Mouse (Mus musculus) embryonic facial prominence, embryonic 15.5 days (tissue): Measurements from ENCODE around the gene Corin. TPM values are rescaled to one million over a fixed set of nuclear protein-coding genes. Genes with fewer than 3 reads are reported as not detected.
A peak's percentile ranks its signal among the peaks of the same experiment; 100 is the strongest.

Experiments
- ATAC-seq: fragments of 200-750 bp; cut with Nextera tagmentation; 2 replicates; pipeline ENCODE4 v1.8.0; 2017; ENCODE audit warnings: low read depth, moderate TSS enrichment; ENCODE audit not compliant: insufficient number of reproducible peaks, low FRiP score, low TSS enrichment
- H3K27ac ChIP-seq: fragments of 300-500 bp; sonication (generic); replicated peaks from 2 replicates; pipeline ENCODE4 v1.5.1; 2015; ENCODE audit warnings: mild to moderate bottlenecking, inconsistent platforms
- H3K27me3 ChIP-seq: fragments of 300-500 bp; sonication (generic); 2 replicates; pipeline ENCODE4 v1.6.1; 2015; ENCODE audit warnings: inconsistent platforms
- H3K36me3 ChIP-seq: fragments of 300-500 bp; sonication (generic); 2 replicates; pipeline ENCODE4 v1.6.1; 2015; ENCODE audit warnings: mild to moderate bottlenecking, inconsistent platforms
- H3K4me1 ChIP-seq: fragments of 300-500 bp; sonication (generic); 2 replicates; pipeline ENCODE4 v1.6.1; 2015; ENCODE audit warnings: inconsistent platforms
- H3K4me2 ChIP-seq: fragments of 300-500 bp; sonication (generic); replicated peaks from 2 replicates; pipeline ENCODE4 v1.6.1; 2015; ENCODE audit warnings: mild to moderate bottlenecking, inconsistent platforms
- H3K4me3 ChIP-seq: fragments of 300-500 bp; sonication (generic); replicated peaks from 2 replicates; pipeline ENCODE4 v1.5.1; 2015; ENCODE audit warnings: mild to moderate bottlenecking, inconsistent platforms
- H3K9ac ChIP-seq: fragments of 300-500 bp; sonication (generic); 2 replicates; pipeline ENCODE4 v1.6.1; 2015; ENCODE audit warnings: inconsistent platforms
- H3K9me3 ChIP-seq: fragments of 300-500 bp; sonication (generic); replicated peaks from 2 replicates; pipeline ENCODE4 v1.6.1; 2016; ENCODE audit warnings: inconsistent platforms
- WGBS: fragments of 180-500 bp; shearing (Covaris S2); methylation state at CpG from one replicate; pipeline ENCODE4 v1.1.7; 2015; 5-methylcytosine and 5-hydroxymethylcytosine counted together
- polyA plus RNA-seq: library from polyadenylated mRNA; unstranded; fragments of >200 nt; fragmentation: Nextera tagmentation; extraction: Ambion mirVana; gene quantifications from 2 replicates; pipeline ENCODE4 v1.2.1, GENCODE M21; 2015

Gene Corin
- polyA plus RNA-seq, 1 experiment from 2014 or later = 4.3 TPM

DNA sequence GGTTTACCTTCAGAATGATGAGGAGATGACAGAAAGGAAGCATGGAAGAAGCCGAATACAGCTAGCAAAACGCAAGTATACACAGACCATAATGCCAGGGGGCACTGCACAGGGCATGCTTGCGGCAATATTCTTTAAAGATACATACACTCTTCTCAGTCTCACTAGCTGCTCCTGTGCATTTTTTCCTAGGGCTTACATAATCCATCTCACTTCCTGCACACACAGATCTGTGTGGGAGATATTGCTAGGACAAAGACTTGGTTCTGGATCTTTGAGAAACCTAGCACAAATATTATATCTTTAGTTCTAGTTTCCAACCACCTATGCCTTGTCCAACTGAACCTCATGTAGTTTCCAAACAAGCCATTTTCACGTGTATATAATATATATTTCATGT lies 189.0 kb downstream of the Corin start:
- Histone ChIP-seq H3K36me3 (no peaks in the 10 kb centered on the region), H3K4me2 (no peak overlapping the region), H3K4me3 (no peak overlapping the region), H3K9ac (no peak overlapping the region), H3K27ac (no peak overlapping the region), H3K9me3 (no peaks in the 10 kb centered on the region), H3K4me1 (no peaks in the 10 kb centered on the region), H3K27me3 (no peaks in the 10 kb centered on the region)
- no peak for ATAC-seq
- 68% methylated on average over 4 of the region's 4 CpGs for WGBS

DNA sequence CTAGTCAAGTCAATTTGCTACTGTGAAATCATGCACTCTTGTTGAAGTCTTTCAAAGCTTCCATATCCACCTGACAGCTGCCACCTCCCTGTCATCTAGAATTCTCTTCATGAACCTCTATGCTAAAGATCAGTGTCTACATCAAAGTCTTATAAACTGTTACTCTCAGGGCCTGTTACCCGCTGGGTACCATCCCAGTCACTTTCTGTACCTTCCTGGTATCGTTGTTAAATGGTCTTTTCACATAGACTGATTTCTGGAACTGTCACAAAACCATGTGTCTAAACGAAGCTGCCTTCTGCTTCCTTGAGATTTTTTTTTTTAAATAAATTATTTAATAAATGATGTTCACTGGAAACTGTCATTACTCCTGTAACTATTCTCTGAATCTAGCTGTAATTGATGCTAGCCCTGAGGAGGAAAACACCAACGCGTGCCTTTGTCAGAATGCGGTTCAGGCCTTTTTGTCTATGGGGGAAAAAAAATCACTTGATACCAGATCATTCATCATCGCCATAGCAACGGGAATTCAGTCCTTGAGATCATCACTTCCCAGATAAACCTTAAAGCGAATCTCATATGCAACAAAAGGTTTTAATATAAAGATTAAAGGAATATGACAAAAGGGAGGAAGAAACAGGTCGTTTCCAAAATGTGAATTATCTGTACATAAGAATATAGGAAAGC lies 205.7 kb downstream of the Corin start:
- Histone ChIP-seq H3K27ac (no peak overlapping the region), H3K4me3 (no peak overlapping the region), H3K4me1 (no peaks in the 10 kb centered on the region), H3K9me3 (no peaks in the 10 kb centered on the region), H3K4me2 (no peak overlapping the region), H3K27me3 (no peaks in the 10 kb centered on the region), H3K36me3 (peaks cover 12% of the 10 kb centered on the region), H3K9ac (no peak overlapping the region)
- no peak for ATAC-seq
- WGBS = 79% methylated on average over 10 of the region's 10 CpGs

DNA sequence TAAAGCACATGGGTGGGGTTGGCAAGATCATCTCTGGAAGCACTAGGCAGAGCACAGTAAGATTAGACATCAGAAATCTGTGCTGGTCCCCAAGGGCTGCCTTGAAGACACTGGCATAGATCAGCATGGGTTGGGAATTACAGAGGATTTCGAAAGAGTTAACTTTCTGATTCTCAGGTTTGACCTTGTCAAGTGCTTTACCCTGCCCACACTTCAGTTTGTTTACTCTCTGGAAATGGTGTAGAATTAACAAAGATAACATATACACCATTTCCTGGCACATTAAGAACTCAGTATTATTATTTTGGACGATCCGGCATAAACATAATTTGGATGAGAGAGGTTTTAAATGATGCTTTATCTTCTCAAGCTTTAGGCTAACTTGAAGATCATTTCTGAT lies 219.2 kb downstream of the Corin start:
- 87% methylated on average over 3 of the region's 3 CpGs for WGBS
- H3K4me1 ChIP-seq = no peaks in the 10 kb centered on the region
- no peak overlapping the region for H3K27ac ChIP-seq
- no peak overlapping the region for H3K4me3 ChIP-seq
- H3K9me3 ChIP-seq = no peaks in the 10 kb centered on the region
- H3K27me3 ChIP-seq = no peaks in the 10 kb centered on the region
- no peak overlapping the region for H3K9ac ChIP-seq
- peaks cover 21% of the 10 kb centered on the region for H3K36me3 ChIP-seq
- H3K4me2 ChIP-seq = no peak overlapping the region
- no peak for ATAC-seq

DNA sequence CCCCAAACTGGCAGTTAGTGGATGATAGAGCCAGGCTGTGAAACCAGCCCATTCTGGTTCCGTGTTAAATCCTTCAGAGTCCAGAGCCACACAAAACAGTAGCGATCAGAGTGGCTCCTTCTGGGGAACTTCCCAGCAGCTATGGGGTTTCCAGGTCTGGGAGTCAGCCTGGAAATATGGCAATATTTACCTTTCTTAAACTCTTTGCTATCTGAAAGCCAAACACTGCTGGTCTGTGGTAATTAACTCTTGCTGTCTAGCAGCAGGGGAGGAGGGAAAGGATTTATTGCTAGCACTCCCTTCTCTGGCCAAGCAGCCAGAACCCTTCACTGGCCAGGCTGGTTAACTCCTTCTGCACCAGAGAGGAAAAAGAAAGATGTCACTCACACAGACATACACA lies 221.4 kb downstream of the Corin start:
- Histone ChIP-seq H3K4me1 (no peaks in the 10 kb centered on the region), H3K27me3 (no peaks in the 10 kb centered on the region), H3K27ac (no peak overlapping the region), H3K4me3 (no peak overlapping the region), H3K36me3 (peaks cover 21% of the 10 kb centered on the region; the same call in 1 of the 2 replicates), H3K9me3 (no peaks in the 10 kb centered on the region), H3K4me2 (no peak overlapping the region), H3K9ac (no peak overlapping the region)
- ATAC-seq = no peak
- WGBS = 66% methylated on average over 2 of the region's 2 CpGs

DNA sequence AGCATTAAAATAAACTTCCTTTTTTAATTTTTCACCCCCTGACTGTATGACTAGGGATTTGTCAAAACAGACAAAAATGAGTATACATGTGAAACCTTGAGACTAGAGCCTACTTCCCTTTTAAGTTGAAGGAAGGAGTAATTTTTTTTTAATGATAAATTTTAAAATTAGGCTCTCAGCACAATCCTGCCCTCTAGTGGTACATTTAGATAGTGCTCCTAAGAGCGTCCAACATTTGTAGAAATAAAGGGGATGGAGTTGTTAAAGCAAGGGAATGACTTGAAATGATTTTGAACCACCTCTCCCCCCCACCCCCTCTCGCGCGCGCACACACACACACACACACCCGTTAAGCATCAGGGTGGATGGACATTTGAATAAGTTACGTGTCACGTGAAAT lies 234.6 kb downstream of the Corin start:
- 46% methylated on average over 8 of the region's 8 CpGs for WGBS
- no peak overlapping the region for H3K4me3 ChIP-seq
- H3K4me2 ChIP-seq = no peak overlapping the region
- H3K4me1 ChIP-seq = no peaks in the 10 kb centered on the region
- peaks cover 11% of the 10 kb centered on the region; the same call in 1 of the 2 replicates for H3K36me3 ChIP-seq
- no peak for ATAC-seq
- no peak overlapping the region for H3K27ac ChIP-seq
- H3K9me3 ChIP-seq = no peaks in the 10 kb centered on the region
- H3K27me3 ChIP-seq = no peaks in the 10 kb centered on the region
- H3K9ac ChIP-seq = no peak overlapping the region

DNA sequence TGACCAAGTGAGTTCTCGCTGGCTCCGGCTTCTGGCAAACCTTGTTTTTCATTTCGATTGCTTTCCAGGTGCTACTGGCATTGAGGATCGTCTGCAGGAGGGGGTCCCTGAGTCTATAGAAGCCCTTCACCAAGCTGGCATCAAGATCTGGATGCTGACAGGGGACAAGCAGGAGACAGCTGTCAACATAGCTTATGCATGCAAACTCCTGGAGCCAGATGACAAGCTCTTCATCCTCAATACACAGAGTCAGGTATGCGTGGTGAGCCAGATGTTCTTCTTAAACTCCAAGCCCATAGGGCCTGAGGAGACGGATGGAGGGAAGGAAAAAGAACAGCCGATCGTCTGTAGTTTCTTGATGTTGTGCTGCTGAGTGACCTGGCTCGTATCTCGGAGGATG lies 235.1 kb downstream of the Corin start:
- WGBS = 73% methylated on average over 10 of the region's 10 CpGs
- Histone ChIP-seq H3K9me3 (no peaks in the 10 kb centered on the region), H3K9ac (no peak overlapping the region), H3K36me3 (peaks cover 11% of the 10 kb centered on the region; the same call in 1 of the 2 replicates), H3K27me3 (no peaks in the 10 kb centered on the region), H3K27ac (0 out of 2 replicates have a peak overlapping the region, but pooled peaks have one; percentile 13), H3K4me1 (no peaks in the 10 kb centered on the region), H3K4me2 (no peak overlapping the region), H3K4me3 (no peak overlapping the region)
- ATAC-seq = 0 out of 2 replicates have a peak, but pooled peaks have one; percentile 32

DNA sequence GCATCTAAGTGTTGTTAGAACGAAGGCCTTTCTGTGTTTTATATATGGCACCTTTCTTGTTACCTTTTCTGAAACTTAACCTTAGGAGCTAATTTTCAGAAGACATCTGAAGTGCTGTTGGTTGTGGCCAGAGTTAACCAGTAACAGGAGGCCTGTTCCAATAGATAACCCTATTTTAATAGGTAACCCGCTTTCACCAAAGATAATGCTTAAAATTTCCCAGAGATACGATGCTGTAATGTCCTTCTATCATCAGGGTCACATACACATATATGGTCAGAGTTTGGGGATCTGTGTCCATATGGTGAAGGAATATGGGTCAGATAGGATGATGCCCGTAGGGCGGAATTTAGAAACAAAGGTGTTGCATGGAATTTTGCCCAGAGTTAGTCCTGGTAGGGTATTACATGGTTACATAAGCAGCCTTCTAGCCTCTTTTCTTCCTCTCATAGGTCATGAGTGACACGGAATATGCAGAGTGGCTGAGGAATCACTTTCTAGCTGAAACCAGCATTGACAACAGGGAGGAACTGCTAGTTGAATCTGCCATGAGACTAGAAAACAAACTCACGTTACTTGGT lies 237.2 kb downstream of the Corin start:
- Histone ChIP-seq H3K27ac (no peak overlapping the region), H3K36me3 (peaks cover 11% of the 10 kb centered on the region; the same call in 1 of the 2 replicates), H3K9ac (no peak overlapping the region), H3K27me3 (no peaks in the 10 kb centered on the region), H3K4me2 (no peak overlapping the region), H3K9me3 (no peaks in the 10 kb centered on the region), H3K4me3 (no peak overlapping the region), H3K4me1 (no peaks in the 10 kb centered on the region)
- WGBS = 91% methylated on average over 7 of the region's 7 CpGs
- no peak for ATAC-seq

DNA sequence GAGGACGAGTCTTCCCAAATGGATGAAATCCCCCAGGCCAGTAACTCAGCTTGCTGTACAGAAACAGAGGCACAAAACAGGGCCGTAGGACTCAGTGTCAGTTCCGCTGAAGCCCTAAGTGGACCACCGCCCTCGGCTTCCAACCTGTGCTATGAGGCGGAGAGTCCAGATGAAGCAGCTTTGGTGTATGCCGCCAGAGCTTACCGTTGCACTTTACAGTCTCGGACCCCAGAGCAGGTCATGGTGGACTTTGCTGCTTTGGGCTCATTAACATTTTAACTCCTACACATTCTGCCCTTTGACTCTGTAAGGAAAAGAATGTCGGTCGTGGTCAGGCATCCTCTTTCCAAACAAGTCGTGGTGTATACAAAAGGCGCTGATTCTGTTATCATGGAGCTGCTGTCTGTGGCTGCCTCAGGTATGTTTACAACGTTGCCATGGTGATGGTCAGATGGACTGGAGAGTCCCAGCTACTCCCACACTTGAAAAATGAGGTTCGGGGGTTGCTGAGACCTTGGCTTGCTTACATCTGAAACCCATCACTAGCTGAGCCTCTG lies 240.0 kb downstream of the Corin start:
- Histone ChIP-seq H3K4me3 (no peak overlapping the region), H3K4me2 (no peak overlapping the region)
- ATAC-seq = no peak

DNA sequence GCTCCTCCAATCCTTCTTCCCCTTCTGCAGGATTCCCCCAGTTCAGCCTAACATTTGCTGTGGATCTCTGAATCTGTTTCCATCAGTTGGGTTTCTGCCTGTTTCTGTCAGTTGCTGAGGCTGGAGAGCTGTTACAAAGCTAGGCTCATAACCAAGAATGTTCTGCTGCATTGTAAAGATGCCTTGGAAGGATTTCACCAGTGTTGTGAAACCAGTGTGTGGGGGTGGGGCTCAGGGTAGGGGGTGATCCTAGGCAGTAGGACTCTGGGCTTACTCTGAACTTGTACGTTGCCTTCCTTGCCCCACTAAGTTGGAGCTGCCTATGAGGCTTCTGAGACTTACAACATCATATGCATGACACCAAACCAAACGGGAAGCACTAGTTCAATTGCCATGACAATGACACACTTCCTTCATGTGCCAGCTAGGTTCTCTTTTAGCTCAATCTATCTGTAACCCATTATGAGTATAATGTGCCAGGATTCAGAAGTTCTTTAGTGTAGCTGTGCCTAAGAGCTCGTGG lies 242.4 kb downstream of the Corin start:
- peaks cover 4% of the 10 kb centered on the region; the same call in 1 of the 2 replicates for H3K36me3 ChIP-seq
- no peaks in the 10 kb centered on the region for H3K9me3 ChIP-seq
- no peak overlapping the region for H3K9ac ChIP-seq
- H3K4me1 ChIP-seq = no peaks in the 10 kb centered on the region
- 82% methylated on average over 3 of the region's 3 CpGs for WGBS
- no peak overlapping the region for H3K27ac ChIP-seq
- no peak overlapping the region for H3K4me3 ChIP-seq
- H3K27me3 ChIP-seq = no peaks in the 10 kb centered on the region
- ATAC-seq = no peak
- no peak overlapping the region for H3K4me2 ChIP-seq

More for the DNA sequence above, 240.0 kb downstream of the Corin start:
- H3K9me3 ChIP-seq = no peaks in the 10 kb centered on the region
- H3K27ac ChIP-seq = no peak overlapping the region
- no peaks in the 10 kb centered on the region for H3K4me1 ChIP-seq
- H3K27me3 ChIP-seq = no peaks in the 10 kb centered on the region
- peaks cover 10% of the 10 kb centered on the region; the same call in 1 of the 2 replicates for H3K36me3 ChIP-seq
- no peak overlapping the region for H3K9ac ChIP-seq
- 82% methylated on average over 15 of the region's 15 CpGs for whole genome bisulfite sequencing

DNA sequence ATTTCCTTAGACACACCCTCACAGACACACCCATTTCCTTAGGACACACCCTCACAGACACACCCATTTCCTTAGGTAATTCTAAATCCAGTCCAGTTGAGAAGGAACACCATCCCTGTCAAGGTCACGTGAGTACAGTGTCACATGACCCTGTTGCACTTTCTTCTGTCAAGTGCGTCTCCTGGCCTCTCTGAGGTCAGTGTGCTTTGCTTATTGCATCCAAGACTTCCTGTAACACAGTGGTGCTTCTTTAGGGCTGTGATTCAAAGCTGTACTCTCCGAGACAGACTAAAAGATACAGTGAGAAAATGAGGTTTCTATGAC lies 245.0 kb downstream of the Corin start:
- no peak for ATAC-seq
- H3K36me3 ChIP-seq = peaks cover 4% of the 10 kb centered on the region; the same call in 1 of the 2 replicates
- 79% methylated on average over 3 of the region's 3 CpGs for WGBS
- no peak overlapping the region for H3K4me3 ChIP-seq
- H3K9ac ChIP-seq = no peak overlapping the region
- H3K9me3 ChIP-seq = no peaks in the 10 kb centered on the region
- no peak overlapping the region for H3K4me2 ChIP-seq
- H3K27me3 ChIP-seq = no peaks in the 10 kb centered on the region
- no peak overlapping the region for H3K27ac ChIP-seq
- H3K4me1 ChIP-seq = no peaks in the 10 kb centered on the region

DNA sequence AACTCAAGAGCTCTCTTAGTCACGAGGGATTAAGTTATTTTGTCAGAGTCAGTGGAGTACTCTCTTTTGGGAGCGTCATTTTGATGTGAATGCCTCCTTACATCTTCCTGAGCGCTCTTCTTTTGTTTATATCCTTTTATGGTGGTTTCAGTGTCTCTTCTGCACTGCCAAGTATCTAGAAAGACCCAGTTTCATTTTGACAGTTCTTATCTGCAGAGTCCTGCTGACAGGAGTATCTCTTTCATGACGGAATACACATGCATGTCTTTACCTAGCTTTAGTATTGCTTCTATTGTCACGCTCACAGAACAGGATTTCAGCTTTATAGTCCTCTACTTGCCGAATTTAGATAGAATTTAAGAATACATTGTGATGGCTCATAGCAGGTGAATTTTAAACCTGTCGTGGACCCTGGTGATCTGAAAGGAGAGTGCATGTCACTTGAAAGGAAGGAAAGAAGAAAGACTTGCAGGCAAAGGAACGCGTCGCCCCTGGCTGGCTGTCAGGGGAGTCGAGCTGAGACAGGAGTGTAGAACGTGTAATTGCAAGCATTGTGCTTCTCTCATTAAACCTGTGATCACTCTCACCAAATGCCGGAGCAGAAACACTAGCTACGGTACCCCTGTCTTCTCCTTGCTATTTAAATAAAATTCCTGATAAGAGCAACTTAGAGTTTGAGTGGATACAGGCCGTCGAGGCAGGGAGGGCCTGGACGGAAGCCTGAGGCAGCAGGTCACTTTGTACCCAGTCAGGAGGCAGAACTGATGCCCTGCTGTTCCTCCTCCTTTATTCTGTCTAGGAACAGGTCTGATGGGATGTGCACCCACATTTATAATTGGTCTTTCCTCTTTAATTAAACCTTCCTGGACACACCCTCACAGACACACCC lies 245.6 kb downstream of the Corin start:
- no peak overlapping the region for H3K4me2 ChIP-seq
- 72% methylated on average over 17 of the region's 17 CpGs for WGBS

More for the DNA sequence above, 245.6 kb downstream of the Corin start:
- Histone ChIP-seq H3K9ac (no peak overlapping the region), H3K27ac (0 out of 2 replicates have a peak overlapping the region, but pooled peaks have one; percentile 4), H3K4me3 (no peak overlapping the region), H3K27me3 (no peaks in the 10 kb centered on the region), H3K36me3 (peaks cover 4% of the 10 kb centered on the region; the same call in 1 of the 2 replicates), H3K4me1 (no peaks in the 10 kb centered on the region), H3K9me3 (no peaks in the 10 kb centered on the region)
- no peak for ATAC-seq
